Mouse (Mus musculus) CD8-positive naive resting alpha-beta T cell, adult 2 months (primary cell): Measurements from ENCODE around the gene 4921509C19Rik.
"Not testable (repeated sequence)": the region's sequence is repeated elsewhere in the genome, so short reads cannot be mapped to it uniquely, and the experiment has no call there.

ENCODE experiments used
- DNase-seq, 2 experiments: peaks; one replicate each; pipeline ENCODE4 v3.0.0; 2022; ENCODE audit warnings: low read depth in 2 of 2, low spot score in 2 of 2

The 4921509C19Rik gene

DNA sequence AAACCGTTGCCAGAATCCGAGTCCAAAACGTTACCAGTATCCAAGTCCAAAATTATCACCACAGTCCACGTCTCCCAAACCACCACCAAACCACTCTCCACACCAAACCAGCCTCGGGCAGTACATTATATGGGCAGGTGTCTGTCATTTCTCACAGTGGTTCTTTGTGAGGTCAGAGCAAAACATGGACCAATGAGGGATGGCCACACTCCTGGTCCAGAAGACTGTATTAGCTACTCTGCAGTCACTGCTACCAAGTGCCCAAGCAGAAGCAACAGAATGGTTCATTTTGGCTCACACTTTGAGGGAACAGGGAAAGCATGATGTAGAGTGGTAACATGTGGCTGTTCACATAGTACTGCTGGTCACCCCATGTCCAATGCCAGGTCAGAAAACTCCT, at the start of gene 4921509C19Rik:
4921509C19Rik (minus strand) TSS at position 101 of the 400 bp plus-strand sequence.
- DNase-seq: not testable (repeated sequence)

- DNase-seq: no peak
Measured at GRCm38 (mm10) chr2:151525520-151525919, 49.6 kb upstream of the 4921509C19Rik start.

DNA sequence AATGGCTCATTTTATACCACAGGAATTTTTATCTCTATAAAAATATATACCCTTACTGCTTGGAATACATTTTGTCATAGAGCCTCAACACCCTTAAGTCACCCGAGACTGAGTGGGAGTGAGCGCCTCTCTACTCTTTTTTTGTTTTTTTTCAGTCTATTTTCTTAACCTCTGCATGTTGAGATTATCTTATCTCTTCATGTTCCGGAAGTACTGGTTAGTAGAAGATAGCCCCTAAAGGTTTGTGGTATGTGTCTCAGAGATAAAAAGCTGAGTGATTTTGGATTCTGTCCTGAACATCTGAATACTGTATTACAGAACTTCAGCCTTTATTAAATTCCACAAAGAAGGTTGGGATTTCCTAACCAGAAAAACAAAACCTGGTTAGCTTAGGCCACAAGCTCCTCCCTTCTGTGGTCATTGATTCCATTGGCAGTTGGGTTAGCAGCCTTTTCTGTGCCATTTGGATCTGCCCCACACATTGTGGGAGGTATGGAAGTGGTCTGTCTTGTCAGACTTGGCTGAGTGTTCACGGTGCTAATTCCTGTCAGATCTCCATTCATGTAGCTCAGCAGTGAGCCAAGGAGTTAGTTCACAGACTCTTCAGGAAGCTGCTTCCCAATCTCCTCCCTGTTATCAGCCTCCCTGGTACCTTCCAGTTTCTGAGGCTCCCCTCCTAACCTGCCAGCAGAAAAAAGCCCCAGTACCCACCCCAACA, 48.5 kb upstream of the 4921509C19Rik start:
- DNase-seq: no peak

DNA sequence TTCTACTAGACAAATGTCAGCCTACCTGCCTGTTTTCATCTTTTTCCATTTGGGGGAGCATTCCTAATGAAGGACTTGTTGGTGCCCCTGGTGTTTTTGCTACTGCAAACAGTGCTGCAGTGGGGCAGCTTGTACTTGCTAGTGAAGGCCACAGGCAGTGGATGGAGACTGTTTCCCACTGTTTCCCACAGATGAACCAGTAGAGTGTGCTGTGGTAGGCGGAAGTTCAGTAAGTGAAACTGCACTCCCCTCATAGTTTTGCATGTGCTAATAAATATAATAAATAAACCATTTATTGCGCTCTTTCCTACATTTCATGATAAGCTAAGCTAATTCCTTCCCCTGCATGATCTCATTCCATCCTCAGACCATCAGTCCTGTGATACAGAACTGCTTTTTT, 43.0 kb upstream of the 4921509C19Rik start:
- no peak for DNase-seq

- DNase-seq: no peak
Measured at GRCm38 (mm10) chr2:151513525-151514285, 37.8 kb upstream of the 4921509C19Rik start.

- no peak for DNase-seq
Measured at GRCm38 (mm10) chr2:151512199-151512598, 36.2 kb upstream of the 4921509C19Rik start.

DNA sequence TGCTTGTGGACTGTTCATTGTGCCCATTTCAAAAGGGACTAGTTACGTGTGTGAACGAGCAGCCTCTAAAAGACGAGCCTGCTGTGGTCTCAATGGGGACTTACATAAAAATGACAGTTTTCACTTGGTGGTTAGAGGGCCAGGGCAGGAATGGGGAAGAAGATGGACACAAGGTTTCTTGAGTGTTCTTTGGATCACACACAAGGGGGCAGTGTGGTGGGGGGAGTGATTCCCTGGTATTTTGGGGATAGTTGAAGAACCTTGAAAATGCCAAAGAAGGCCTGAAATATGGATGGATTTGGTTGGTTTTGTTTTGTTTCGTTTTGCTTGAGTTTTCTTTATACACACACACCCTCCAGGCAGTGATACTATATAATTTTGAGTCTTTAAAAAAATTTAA, 28.3 kb upstream of the 4921509C19Rik start:
- DNase-seq: no peak

DNA sequence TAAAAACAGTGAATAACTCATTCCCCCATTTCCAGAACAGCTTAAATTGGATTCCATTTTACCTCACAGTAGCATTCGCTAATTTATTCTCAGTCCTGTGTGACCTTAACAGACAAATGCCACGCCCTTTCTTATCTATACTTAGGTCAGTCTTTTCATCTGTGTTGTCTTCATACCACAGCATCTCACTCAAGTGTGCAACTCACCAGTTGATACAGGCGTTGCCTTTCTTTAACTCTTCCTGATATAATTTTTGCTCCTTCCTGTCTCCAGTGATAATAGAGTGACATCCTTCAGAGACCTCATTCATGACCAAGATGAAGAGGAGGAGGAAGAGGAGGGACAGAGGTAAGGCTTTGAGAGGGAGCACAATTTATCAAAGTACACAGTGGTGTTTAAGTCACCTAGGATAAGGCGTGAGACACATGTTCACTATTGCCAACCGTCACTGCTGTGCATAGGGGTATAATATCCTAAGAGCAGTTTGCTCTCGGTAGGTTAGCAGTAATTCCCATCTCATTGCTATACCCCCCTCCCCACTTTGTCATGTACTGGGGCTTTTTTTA, 24.6 kb upstream of the 4921509C19Rik start:
- no peak for DNase-seq

GRCm38 (mm10) chr2:151498358-151498757, 22.4 kb upstream of the 4921509C19Rik start:
- no peak for DNase-seq

DNA sequence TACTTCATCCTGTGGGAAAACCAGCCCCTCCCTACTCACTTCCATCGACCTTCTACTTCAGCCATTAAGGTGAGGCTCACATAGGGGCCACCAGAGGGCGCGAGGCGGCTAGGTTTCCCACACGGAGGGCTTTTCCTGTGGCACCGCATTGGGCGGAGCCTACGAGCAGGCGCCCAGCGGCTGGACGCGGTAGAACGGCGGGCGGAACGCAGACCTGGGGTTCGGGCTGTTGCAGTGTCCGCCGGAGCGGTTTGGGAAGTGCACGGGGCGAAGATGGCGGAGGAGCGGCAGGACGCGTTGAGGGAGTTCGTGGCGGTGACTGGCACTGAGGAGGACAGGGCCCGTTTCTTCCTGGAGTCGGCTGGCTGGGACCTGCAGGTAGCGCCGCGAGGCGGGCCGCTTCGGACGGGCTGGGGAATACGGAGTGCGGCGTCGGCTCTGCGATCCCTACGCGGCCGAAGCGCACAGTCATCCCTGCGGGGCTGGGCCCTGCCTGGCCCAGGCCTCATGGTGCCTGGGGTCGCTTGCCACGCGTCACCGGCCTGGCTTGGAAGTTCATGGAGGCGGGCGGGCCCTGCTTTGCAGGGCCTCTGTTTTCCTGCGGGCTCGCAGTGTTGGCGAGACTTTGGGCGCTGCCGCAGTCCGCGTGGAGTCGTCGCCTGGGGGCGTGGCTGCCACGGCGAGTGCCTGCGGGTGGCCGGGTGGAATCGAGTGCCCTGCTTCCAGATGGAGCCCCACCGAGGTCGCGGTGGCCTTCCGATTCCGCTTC, 18.3 kb upstream of the 4921509C19Rik start, which contains the start of gene Nsfl1c:
Nsfl1c (plus strand) TSS at position 148 of the 769 bp plus-strand sequence.
- DNase-seq: peak; percentile 96 to 97

DNA sequence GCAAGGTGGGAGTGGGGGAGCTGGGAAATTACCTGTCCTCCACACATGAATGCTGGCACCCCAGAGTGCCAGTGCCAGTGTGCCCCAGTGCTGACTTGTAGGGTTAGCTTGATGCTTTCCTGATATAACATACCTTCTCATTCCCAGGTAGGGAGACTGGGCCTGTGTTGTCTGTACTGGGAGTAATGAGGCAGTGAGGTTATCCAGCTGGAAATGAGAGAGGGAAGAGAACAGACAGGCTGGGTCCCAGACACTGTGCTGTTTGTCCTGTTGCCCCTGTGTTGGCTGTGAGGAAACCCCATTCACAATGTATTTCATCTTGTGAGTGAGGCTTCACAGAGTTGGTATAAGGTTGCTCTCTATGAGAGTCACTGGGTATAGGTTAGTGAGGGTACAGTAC, 10.5 kb upstream of the 4921509C19Rik start:
- DNase-seq: no peak

DNA sequence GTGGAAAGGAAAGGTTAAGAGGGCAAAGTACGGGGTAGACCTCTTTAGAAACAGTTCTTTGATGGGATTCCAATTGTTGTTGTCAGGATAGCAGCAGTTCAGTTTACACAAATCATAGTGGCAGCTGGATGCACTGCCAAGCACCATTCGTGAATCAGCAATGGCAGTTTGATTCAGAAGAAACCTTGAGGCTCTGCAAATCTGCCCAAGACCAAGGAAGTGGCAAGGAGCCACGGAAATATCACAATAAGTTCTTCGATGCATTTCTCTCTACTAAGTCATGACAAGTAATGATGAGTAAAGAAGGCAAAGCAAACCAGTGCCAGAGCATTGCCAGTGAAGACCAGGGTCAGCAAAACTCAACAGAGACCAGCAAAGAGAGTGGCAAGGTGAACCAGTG, 41.0 kb downstream of the 4921509C19Rik start:
- not testable (repeated sequence) for DNase-seq

GRCm38 (mm10) chr2:151434203-151434602, 41.8 kb downstream of the 4921509C19Rik start:
- not testable (repeated sequence) for DNase-seq
